Mouse (Mus musculus) heart, embryonic 13.5 days (tissue): Measurements from ENCODE around the gene Bmp6. TPM values are rescaled to one million over a fixed set of nuclear protein-coding genes. Genes with fewer than 3 reads are reported as not detected.

ENCODE experiments used
- ATAC-seq: fragments of 200-750 bp; cut with Nextera tagmentation; 2 replicates; pipeline ENCODE4 v1.8.0; 2017; ENCODE audit warnings: moderate TSS enrichment; ENCODE audit not compliant: insufficient number of reproducible peaks, low FRiP score, low TSS enrichment; ENCODE audit errors: extremely low read depth
- H3K27ac ChIP-seq: fragments of 300-500 bp; sonication (generic); replicated peaks from 2 replicates; pipeline ENCODE4 v1.5.1; 2015; ENCODE audit warnings: moderate library complexity, mild to moderate bottlenecking, inconsistent platforms
- H3K27me3 ChIP-seq: fragments of 300-500 bp; sonication (generic); replicated peaks from 2 replicates; pipeline ENCODE4 v1.6.1; 2015; ENCODE audit warnings: mild to moderate bottlenecking, inconsistent platforms
- H3K36me3 ChIP-seq: fragments of 300-500 bp; sonication (generic); 2 replicates; pipeline ENCODE4 v1.6.1; 2015; ENCODE audit warnings: mild to moderate bottlenecking, inconsistent platforms
- H3K4me1 ChIP-seq: fragments of 300-500 bp; sonication (generic); 2 replicates; pipeline ENCODE4 v1.6.1; 2015; ENCODE audit warnings: inconsistent platforms
- H3K4me2 ChIP-seq: fragments of 300-500 bp; sonication (generic); 2 replicates; pipeline ENCODE4 v1.6.1; 2015; ENCODE audit warnings: inconsistent platforms, mild to moderate bottlenecking, moderate library complexity
- H3K4me3 ChIP-seq: fragments of 300-500 bp; sonication (generic); 2 replicates; pipeline ENCODE4 v1.5.1; 2015; ENCODE audit warnings: moderate library complexity, mild to moderate bottlenecking, inconsistent platforms
- H3K9ac ChIP-seq: fragments of 300-500 bp; sonication (generic); 2 replicates; pipeline ENCODE4 v1.6.1; 2015; ENCODE audit warnings: inconsistent platforms, mild to moderate bottlenecking, moderate library complexity
- H3K9me3 ChIP-seq: fragments of 300-500 bp; sonication (generic); 2 replicates; pipeline ENCODE4 v1.6.1; 2016; ENCODE audit warnings: inconsistent platforms
- WGBS: fragments of 180-500 bp; shearing (Covaris S2); methylation state at CpG from one replicate; pipeline ENCODE4 v1.1.7; 2015; ENCODE audit warnings: mixed read lengths; 5-methylcytosine and 5-hydroxymethylcytosine counted together
- polyA plus RNA-seq: library from polyadenylated mRNA; unstranded; fragments of >200 nt; fragmentation: Nextera tagmentation; extraction: Ambion mirVana; gene quantifications from 2 replicates; pipeline ENCODE4 v1.2.1, GENCODE M21; 2015

Gene Bmp6
- polyA plus RNA-seq, 1 experiment from 2014 or later: 2.4 TPM

DNA sequence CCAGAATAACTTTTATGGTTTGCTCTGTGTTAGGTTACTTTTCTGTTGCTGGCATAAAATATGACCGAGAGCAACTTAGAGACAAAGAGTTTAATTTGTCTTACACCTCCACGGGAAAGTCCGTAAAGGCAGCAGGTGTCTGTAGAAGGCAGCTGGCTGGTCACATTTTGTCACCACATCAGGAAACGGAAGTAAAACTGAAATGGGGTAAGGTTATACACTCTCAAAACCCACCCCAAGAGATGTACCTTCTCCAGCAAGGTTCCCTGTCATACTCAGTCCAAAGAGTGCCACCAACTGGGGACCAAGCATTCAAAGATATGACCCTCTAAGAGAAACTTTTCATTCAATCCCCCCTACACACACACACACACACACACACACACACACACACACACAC, 201.8 kb downstream of the Bmp6 start:
- H3K9ac ChIP-seq: no peak overlapping the region
- no peaks in the 10 kb centered on the region for H3K27me3 ChIP-seq
- no peak overlapping the region for H3K27ac ChIP-seq
- H3K4me3 ChIP-seq: no peak overlapping the region
- H3K9me3 ChIP-seq: no peaks in the 10 kb centered on the region
- ATAC-seq: no peak
- no peak overlapping the region for H3K4me2 ChIP-seq
- no peaks in the 10 kb centered on the region for H3K36me3 ChIP-seq
- H3K4me1 ChIP-seq: no peaks in the 10 kb centered on the region
- 75% methylated on average over 4 of the region's 4 CpGs for WGBS

DNA sequence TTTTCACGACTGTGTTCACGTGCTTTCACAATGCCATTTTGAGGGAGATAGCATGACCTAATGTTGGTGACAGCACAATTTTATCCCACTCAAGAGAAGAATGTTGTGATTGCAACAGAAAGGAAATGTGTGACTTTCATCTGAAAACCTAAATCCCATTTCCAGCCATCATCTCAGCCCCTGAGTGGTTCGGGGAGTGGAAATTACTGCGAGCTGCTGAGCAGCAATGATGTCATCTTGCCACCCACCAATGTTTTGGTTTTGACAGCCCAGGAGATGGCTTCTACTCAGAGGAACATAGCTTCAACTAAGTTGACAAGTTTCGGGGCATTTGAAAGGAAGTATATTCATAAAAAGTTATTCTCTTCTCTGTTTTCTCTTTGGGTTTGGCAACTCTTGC, 202.8 kb downstream of the Bmp6 start:
- H3K27me3 ChIP-seq: no peaks in the 10 kb centered on the region

DNA sequence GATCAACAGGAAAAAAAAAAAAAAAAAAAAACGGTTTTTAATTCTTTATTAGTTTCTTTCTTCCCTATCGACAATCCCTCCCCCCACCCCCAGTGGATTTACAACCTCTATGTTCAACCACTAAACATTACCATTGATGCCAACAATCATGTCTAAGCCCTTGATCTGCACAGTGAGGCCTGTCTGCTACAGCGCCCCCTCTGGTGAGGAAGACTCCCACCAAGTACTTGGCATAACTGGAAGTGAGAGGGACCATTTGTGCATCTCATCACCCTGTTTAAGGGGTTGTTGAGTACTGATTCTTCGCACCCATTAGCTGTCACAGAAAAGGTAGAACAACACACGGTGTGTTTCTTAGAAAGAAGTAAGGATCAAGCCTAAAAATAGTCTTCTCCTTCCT, 203.8 kb downstream of the Bmp6 start:
- H3K27me3 ChIP-seq: no peaks in the 10 kb centered on the region
- H3K4me3 ChIP-seq: no peak overlapping the region
- H3K9ac ChIP-seq: no peak overlapping the region
- no peaks in the 10 kb centered on the region for H3K9me3 ChIP-seq
- WGBS: 68% methylated on average over 5 of the region's 5 CpGs
- H3K27ac ChIP-seq: no peak overlapping the region
- no peaks in the 10 kb centered on the region for H3K36me3 ChIP-seq
- H3K4me1 ChIP-seq: no peaks in the 10 kb centered on the region
- no peak overlapping the region for H3K4me2 ChIP-seq
- no peak for ATAC-seq

More for the DNA sequence above, 202.8 kb downstream of the Bmp6 start:
- no peak for ATAC-seq
- Histone ChIP-seq H3K9ac (no peak overlapping the region), H3K27ac (no peak overlapping the region), H3K36me3 (no peaks in the 10 kb centered on the region), H3K4me2 (no peak overlapping the region), H3K4me1 (no peaks in the 10 kb centered on the region), H3K4me3 (no peak overlapping the region), H3K9me3 (no peaks in the 10 kb centered on the region)
- 73% methylated on average over 5 of the region's 5 CpGs for WGBS

Other genes starting within 250 kb of the Bmp6 start
- 29.9 and 31.9 TPM in 2 replicates for gene Dsp, start 193.8 kb upstream of the Bmp6 start, polyA plus RNA-seq
- 20.0 and 25.4 TPM in 2 replicates for gene Snrnp48, start 140.2 kb upstream of the Bmp6 start, polyA plus RNA-seq
- gene Txndc5, start 183.7 kb downstream of the Bmp6 start, polyA plus RNA-seq: 200 and 206 TPM in 2 replicates